Mouse (Mus musculus) mesoderm, embryonic 11.5 days (tissue): ENCODE data around the gene Msi1.
"Not testable (repeated sequence)": the region's sequence is repeated elsewhere in the genome, so short reads cannot be mapped to it uniquely, and the experiment has no call there.

Experiments
- DNase-seq: peaks from one replicate; pipeline ENCODE4 v3.0.0-alpha.2; 2012; ENCODE audit warnings: low read depth, low spot score

Msi1 gene

DNA sequence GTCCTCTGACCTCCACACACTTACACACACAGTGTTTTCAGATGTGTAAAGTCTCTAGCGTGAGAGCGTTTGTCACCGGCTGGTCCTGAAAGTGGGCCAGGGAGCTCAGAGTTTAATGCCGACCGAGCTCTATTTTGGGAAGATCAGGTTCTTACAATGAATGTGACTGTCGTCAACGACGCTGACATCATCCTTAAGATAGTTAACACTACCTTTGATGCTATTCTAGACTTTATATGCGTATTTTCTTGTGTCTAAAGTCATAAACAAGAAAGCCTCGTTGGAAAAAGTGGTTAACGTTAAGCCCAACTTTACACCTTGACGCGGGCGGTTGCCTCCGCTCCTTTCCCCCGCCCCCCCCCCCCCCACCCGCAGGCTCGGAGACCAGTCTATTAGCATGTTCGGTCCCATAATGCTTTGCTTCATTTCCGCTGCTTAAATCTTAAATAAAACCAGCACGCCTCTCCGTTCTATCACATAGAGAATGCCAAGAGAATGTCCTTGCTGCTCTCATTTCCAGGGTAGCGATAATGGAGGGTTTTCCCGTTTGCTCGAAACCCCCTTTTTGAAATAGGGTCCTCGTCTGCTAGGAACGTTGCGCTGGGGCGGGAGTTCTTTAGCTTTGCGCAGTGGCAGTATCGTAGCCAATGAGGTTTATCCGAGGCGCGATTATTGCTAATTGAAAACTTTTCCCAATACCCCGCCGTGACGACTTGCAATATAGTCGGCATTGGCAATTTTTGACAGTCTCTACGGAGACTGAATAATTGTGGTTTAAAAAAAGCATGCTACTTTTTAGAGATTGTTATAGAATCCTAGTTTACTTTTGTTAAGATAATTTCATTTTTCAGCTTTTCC, 59.7 kb downstream of the Msi1 start:
- DNase-seq: peak; percentile 88

DNA sequence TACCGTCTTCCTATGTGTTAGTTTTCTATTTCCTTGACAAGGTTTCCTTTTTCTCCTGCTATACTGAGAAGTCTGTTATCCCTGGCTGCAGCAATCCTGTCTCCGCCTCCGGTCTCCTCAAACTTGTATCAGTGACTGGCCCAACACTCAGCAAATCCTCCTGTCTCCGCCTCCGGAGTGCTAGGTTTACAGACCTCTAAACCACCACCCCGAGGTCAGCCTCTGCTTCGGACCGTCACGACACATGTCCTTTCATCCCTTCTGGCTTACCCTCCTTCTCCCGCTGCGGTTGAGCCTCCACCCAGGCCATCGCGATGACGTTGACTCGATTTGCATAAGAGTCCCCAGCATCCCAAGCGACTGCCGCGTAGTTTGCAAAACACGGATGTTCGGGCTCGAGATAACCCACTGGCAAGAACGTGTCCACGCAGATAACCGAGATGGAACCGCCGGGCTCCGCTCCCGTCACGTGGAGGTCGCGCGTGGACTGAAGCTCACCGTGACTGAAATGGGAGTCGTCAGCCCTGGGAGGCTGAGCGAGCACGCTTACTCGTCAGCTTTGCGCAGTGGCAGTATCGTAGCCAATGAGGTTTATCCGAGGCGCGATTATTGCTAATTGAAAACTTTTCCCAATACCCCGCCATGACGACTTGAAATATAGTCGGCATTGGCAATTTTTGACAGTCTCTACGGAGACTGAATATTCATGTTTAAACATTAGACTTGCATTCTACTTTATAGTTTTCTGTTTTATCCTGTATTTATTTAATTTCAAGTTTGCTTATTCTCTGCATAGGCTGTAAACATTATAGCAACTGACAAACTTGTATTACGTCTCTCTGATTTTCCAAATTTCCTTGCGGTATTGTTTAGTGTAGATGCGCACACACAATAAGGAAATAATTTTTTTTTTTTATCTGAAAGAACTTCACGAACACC, 60.6 kb downstream of the Msi1 start:
- peak; percentile 95 for DNase-seq

DNA sequence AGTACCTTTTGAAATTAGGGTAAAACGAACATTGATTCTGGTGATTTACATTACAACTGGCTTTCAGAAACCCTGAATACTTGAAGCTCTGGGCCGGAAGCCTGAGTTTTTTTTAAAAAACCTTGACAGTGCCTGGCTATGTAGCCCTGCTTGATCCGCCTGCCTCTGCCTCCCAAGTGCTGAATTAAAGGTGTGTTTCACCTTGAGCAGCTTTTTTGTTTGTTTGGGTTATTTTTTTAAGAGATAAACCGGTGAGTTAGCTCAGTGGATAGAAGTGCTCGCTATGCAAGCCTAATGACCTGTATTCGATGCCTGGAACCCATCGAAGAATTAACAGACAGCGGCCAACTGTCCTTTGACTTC, 61.2 kb downstream of the Msi1 start:
- DNase-seq: no peak

DNA sequence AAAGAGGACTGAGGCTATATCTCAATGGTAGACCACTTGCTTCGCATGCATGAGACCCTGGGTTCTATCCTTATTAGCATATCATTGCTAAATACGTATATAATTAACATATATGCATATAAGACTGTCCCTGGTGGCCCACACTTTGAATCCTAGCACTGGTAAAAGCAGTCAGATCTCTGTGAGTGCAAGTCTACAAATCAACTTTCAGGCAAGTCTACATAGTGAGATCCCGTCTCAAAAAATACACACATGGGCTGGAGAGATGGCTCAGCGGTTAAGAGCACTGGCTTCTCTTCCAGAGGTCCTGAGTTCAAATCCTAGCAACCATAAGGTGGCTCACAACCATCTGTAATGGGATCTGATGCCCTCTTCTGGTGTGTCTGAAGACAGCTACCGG, 61.7 kb downstream of the Msi1 start:
- DNase-seq: no peak

DNA sequence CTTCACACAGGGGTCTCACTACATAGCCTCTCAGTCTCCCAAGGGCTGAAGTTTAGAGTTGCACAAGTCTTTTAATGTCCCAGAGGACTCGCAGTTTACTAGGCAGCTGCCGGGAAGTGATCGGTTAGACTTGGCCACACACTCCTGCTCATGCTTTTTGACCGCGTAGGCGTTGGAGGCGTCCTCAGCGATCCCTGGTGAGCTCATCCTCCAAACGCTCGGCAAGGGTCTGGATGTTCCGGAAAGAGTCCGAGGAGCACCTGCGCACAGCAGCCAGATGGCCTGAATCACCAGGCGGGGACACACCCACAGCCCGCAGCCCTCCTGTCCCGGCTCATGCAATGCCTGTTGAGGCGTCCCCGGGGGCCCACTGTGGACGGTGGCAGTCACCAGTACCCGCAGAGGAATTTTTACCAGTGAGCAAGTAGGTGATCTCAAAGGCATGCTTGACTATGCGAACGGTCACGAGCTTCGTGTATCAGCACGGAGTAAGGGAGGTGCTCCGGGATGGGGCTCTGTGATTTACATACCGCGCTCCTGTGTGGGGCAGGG, 62.4 kb downstream of the Msi1 start:
- peak; percentile 67 for DNase-seq

DNA sequence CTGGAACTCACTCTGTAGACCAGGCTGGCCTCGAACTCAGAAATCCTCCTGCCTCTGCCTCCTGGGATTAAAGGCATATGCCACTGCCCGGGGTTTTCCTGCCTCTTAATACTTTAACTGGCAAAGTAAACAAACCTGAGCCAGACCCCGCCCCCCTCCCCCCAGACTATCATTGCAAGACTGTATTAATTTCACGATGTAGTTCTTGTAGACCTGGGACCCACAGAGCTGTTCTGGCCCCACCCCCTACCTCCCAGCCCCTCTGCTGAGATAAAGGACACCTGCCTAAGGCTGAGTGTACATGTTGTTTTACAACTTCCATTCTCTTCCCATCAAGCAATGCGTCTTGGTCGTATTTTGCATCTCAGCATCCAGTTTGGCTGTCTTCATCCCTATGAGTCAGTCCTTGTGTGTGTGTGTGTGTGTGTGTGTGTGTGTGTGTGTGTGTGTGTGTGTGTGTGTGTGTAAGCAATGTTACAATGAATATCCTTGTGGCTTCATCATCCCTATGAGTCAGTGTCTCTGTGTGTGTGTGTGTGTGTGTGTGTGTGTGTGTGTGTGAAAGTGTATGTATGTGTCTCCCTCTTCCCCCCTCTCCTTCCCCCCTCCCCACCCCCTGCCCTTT, 63.4 kb downstream of the Msi1 start:
- no peak for DNase-seq

DNA sequence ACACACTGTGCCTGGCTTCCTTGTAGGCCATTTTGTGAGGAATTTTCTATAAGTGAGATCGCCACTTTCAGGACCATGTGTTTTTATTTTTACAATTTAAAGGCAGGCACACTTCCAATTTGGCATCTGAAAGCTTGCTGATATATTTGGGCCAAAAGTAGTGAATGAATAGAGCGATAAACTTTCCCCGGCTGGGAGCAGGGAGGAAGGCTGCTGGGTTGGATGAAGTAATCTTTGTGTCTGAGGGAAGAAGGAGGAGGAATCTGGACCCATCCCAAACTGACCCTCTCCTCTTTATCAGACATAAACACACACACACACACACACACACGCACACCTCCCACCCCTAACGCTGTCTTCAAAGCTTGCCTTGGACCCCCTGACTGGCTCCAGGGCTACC, 64.0 kb downstream of the Msi1 start:
- no peak for DNase-seq

DNA sequence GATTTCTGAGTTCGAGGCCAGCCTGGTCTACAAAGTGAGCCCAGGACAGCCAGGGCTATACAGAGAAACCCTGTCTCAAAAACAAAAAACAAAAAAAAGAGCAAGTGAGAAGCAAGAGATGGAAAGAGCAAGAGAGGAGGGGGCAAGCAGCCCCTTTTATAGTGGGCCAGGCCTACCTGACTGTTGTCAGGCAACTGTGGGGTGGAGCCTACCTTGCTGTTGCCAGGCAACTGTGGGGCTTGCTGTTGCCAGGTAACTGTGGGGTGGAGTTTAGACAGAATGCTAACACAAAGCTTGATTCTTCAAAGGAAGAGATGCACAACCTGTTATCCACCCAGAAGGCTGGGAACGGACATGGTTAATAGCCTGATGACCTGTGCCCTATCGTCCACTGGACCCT, 66.2 kb downstream of the Msi1 start:
- not testable (repeated sequence) for DNase-seq

DNA sequence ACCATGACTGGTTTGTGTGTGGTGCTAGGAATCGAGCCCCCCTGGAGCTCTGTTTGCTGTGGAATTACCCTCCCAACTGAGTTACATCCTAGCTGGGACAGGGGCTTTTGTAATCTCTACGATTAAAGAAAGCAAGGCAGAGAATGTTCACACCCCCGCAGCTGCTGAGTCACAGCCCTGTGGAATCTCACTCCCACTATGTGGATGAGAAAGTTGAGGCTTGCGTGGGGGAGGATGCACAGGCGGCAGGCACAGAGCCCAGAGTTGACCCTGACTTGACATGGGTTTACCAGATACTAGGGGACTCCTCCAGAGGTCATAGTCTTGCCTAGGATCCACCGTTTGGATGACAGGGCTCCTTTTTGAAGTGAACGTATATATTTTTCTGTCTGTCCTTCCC, 67.6 kb downstream of the Msi1 start:
- DNase-seq: no peak

DNA sequence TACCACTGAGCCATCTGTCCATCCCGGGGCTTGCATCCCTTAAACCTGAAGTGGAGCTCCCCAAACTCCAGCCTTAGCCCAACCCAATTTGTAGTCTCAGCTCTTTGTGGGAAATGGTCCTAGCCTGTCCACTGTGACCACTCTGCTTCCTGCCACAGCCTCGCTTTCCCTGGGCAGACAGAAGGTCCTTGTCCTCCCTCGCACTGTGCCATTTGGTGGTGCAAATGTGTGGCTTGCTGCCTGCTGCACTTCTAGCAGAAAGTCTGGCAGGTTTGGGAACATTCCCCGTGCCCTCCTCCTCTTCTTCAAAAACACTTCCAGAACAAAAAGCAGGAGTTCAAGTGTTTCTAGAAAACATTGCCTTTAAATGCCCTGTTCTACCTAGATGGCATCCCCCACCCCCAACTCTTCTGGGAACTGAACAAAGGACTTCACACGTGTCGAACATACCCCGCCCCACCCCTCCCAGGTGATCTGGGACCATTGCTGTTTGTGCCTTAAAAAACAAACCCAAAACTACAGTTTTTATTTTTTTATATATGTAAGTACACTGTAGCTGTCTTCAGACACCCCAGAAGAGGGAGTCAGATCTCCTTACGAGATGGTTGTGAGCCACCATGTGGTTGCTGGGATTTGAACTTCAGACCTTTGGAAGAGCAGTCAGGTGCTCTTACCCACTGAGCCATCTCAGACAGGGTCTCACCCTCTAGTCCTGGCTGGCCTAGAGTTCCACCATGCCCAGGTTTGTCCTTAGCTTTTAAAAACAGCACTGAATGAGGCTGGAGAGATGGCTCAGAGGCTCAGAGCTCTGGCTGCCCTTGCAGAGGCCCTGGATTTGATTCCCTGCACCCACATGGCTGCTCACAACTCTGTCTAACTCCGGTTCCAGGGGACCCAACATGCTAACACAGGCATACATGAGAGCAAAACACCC, 69.2 kb downstream of the Msi1 start:
- no peak for DNase-seq

DNA sequence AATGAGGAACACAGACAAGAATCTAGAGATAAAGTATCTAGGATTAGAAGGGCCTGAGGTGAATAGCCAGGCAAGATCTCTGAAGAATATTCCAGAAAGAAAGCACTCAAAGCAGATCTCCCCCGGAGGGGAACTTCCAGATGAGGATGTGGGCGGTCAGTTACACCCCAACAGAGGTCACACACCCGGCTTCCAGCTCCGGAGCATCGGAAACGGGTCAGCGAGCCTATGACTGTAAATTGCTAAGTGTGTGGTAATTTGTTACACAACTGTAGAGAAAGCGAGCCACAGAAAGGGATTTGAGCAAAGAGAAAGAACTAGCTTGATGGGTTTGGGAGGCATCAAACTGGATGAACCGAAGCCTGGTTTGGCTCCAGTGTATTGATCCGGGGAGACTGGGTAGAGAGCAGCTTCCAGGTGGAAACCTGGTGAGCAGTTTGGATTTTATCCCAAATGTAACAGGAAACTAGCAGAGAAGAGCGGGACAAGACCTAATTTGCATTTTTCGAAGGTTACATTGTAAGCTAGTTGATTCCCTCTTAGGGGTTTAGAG, 71.1 kb downstream of the Msi1 start:
- no peak for DNase-seq

DNA sequence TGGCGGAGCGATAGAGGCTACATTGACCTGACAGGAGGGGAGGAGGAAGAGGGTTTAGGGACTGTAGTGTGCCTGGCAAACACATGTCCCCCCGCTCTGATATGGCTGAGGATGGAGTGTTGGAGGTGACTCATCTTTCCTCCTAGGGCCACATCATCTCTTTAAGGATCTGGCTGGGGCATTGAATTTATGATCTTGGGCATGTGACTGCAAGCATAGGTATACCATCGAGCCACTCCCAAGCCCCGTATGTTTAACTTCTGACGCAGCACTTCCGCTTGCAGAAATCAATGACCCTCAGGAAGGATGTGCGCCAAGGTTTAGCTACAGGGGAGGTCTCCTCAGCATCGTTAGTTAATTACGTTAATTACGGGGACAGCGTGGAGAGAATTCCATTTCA, 73.6 kb downstream of the Msi1 start:
- DNase-seq: no peak
